Mouse (Mus musculus) neural tube, embryonic 11.5 days (tissue): ENCODE results near the gene Kap. TPM values are rescaled to one million over a fixed set of nuclear protein-coding genes. Genes with fewer than 3 reads are reported as not detected.
A peak's percentile ranks its signal among the peaks of the same experiment; 100 is the strongest.

Experiments used
- ATAC-seq: fragments of 200-750 bp; cut with Nextera tagmentation; 2 replicates; pipeline ENCODE4 v1.8.0; 2017; ENCODE audit warnings: moderate number of reproducible peaks, mild to moderate bottlenecking, moderate TSS enrichment, moderate library complexity; ENCODE audit not compliant: insufficient read depth, low FRiP score, low TSS enrichment
- DNase-seq: peaks from one replicate; pipeline ENCODE4 v3.0.0-alpha.2; 2015; ENCODE audit warnings: low spot score
- H3K27ac ChIP-seq: fragments of 300-500 bp; sonication (generic); 2 replicates; pipeline ENCODE4 v1.5.1; 2014; ENCODE audit warnings: low read depth, mild to moderate bottlenecking, low read length
- H3K27me3 ChIP-seq: fragments of 300-500 bp; sonication (generic); 2 replicates; pipeline ENCODE4 v1.6.1; 2014; ENCODE audit warnings: mild to moderate bottlenecking, low read length, mixed read lengths; ENCODE audit not compliant: control insufficient read depth, insufficient read depth
- H3K36me3 ChIP-seq: fragments of 300-500 bp; sonication (generic); 2 replicates; pipeline ENCODE4 v1.6.1; 2014; ENCODE audit warnings: mild to moderate bottlenecking, low read length, moderate library complexity, mixed read lengths; ENCODE audit not compliant: control insufficient read depth, insufficient read depth
- H3K4me1 ChIP-seq: fragments of 300-500 bp; sonication (generic); 2 replicates; pipeline ENCODE4 v1.6.1; 2014; ENCODE audit warnings: low read length, mixed read lengths; ENCODE audit not compliant: control insufficient read depth, insufficient read depth
- H3K4me2 ChIP-seq: fragments of 300-500 bp; sonication (generic); 2 replicates; pipeline ENCODE4 v1.6.1; 2014; ENCODE audit warnings: low read depth, mild to moderate bottlenecking, moderate library complexity
- H3K4me3 ChIP-seq: fragments of 300-500 bp; sonication (generic); 2 replicates; pipeline ENCODE4 v1.5.1; 2014; ENCODE audit warnings: low read depth, low read length
- H3K9ac ChIP-seq: fragments of 300-500 bp; sonication (generic); 2 replicates; pipeline ENCODE4 v1.6.1; 2014; ENCODE audit warnings: mild to moderate bottlenecking, low read length
- H3K9me3 ChIP-seq: fragments of 300-500 bp; sonication (generic); 2 replicates; pipeline ENCODE4 v1.6.1; 2016; ENCODE audit warnings: low read length; ENCODE audit not compliant: control insufficient read depth
- WGBS: fragments of 180-500 bp; shearing (Covaris S2); extraction: QIAGEN DNeasy Blood & Tissue Kit; methylation state at CpG from one replicate; pipeline ENCODE4 v1.1.7; 2014; 5-methylcytosine and 5-hydroxymethylcytosine counted together
- polyA plus RNA-seq: library from polyadenylated mRNA; unstranded; fragments of >200 nt; fragmentation: Nextera tagmentation; extraction: Ambion mirVana; gene quantifications from 2 replicates; pipeline ENCODE4 v1.2.1, GENCODE M21; 2014

Kap gene
- not detected in 2 replicates for polyA plus RNA-seq

GRCm38 (mm10) chr6:133853526-133853925 is at the start of gene Kap:
Gene Kap (minus strand): TSS chr6:133853762.
- H3K9me3 ChIP-seq: no peaks in the 10 kb centered on the region
- H3K27ac ChIP-seq: no peak within 1 kb of the TSS
- no peaks in the 10 kb centered on the region for H3K36me3 ChIP-seq
- no peak within 1 kb of the TSS for H3K9ac ChIP-seq
- no peak within 1 kb of the TSS for H3K4me3 ChIP-seq
- no peaks in the 10 kb centered on the region for H3K27me3 ChIP-seq
- DNase-seq (no peak), ATAC-seq (no peak)
- no peaks in the 10 kb centered on the region for H3K4me1 ChIP-seq
- H3K4me2 ChIP-seq: no peak within 1 kb of the TSS
- WGBS: 86% methylated on average over 1 of the region's 1 CpGs

- WGBS: 91% methylated on average over 5 of the region's 5 CpGs
- H3K27ac ChIP-seq: no peak overlapping the region
- H3K4me2 ChIP-seq: no peak overlapping the region
- ATAC-seq (no peak), DNase-seq (no peak)
- H3K9me3 ChIP-seq: no peaks in the 10 kb centered on the region
- H3K4me1 ChIP-seq: no peaks in the 10 kb centered on the region
- H3K27me3 ChIP-seq: no peaks in the 10 kb centered on the region
- H3K4me3 ChIP-seq: no peak overlapping the region
- no peaks in the 10 kb centered on the region for H3K36me3 ChIP-seq
- H3K9ac ChIP-seq: no peak overlapping the region
Measured at GRCm38 (mm10) chr6:133885871-133886415, 32.4 kb upstream of the Kap start.

- 76% methylated on average over 5 of the region's 5 CpGs for WGBS
Measured at GRCm38 (mm10) chr6:133883446-133883985, 30.0 kb upstream of the Kap start.

DNA sequence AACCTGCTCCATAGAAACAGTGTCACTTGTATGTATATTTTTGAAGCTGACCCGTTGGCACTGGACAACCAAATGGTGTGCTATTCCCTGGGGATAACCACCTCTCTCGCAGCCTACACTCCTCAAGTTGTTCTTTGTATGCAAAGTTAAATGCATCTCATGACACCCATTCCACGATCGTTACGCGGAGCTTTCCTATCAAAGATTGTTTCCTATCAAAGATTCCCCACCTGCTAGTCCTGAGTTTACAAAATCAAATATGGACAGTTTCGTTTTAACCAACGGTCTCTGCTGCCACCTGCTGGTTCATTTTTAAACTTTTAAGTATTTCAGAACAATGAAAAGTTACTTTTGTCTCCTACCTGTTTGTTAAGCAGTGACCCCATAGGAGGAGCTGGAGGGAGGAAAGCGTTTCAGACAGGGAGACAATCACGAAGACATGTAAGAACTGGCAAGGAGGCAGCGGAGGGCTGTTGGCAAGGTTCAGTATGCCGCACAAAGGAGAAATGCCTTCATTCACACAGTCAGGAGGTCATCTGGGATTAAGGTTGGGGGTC is 22.4 kb upstream of the Kap start:
- 33% methylated on average over 12 of the region's 12 CpGs for WGBS
- ATAC-seq: 0 out of 2 replicates have a peak, but pooled peaks have one; percentile 4
- Histone ChIP-seq H3K4me2 (no peak overlapping the region), H3K27me3 (no peaks in the 10 kb centered on the region), H3K4me3 (no peak overlapping the region), H3K9ac (no peak overlapping the region), H3K4me1 (no peaks in the 10 kb centered on the region), H3K36me3 (no peaks in the 10 kb centered on the region), H3K9me3 (no peaks in the 10 kb centered on the region), H3K27ac (no peak overlapping the region)
- DNase-seq: peak; percentile 58

More at GRCm38 (mm10) chr6:133883446-133883985, 30.0 kb upstream of the Kap start:
- no peak overlapping the region for H3K4me3 ChIP-seq
- ATAC-seq: no peak
- no peaks in the 10 kb centered on the region for H3K27me3 ChIP-seq
- H3K4me2 ChIP-seq: no peak overlapping the region
- H3K4me1 ChIP-seq: no peaks in the 10 kb centered on the region
- no peak for DNase-seq
- no peaks in the 10 kb centered on the region for H3K9me3 ChIP-seq
- H3K9ac ChIP-seq: no peak overlapping the region
- H3K27ac ChIP-seq: no peak overlapping the region
- H3K36me3 ChIP-seq: no peaks in the 10 kb centered on the region

GRCm38 (mm10) chr6:133872667-133873066 is 19.1 kb upstream of the Kap start:
- 57% methylated on average over 2 of the region's 2 CpGs for WGBS
- ATAC-seq (no peak), DNase-seq (no peak)
- H3K9me3 ChIP-seq: no peaks in the 10 kb centered on the region
- no peak overlapping the region for H3K4me2 ChIP-seq
- H3K27ac ChIP-seq: no peak overlapping the region
- no peaks in the 10 kb centered on the region for H3K27me3 ChIP-seq
- H3K4me3 ChIP-seq: no peak overlapping the region
- H3K36me3 ChIP-seq: no peaks in the 10 kb centered on the region
- H3K4me1 ChIP-seq: no peaks in the 10 kb centered on the region
- no peak overlapping the region for H3K9ac ChIP-seq

DNA sequence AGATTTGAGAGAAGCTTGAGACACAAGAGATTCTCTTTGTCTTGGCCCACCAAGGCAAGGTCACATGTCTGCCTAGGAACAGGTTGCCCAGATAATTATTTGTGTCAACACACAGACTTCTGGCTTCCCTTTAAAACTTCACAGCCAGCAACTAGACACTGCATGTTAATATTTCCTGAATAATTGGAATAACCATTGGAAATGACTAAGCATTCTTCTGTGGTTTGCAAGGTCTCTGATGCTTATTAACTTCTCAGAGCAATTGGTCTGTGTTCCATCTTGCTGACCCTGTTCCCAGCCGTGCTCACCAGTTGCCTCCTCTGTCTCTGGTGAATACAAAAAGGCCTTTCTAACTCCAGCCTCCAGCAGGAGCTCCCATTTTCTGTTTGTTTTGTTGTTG is 17.6 kb upstream of the Kap start:
- DNase-seq: no peak
- WGBS: 67% methylated on average over 1 of the region's 1 CpGs
- no peaks in the 10 kb centered on the region for H3K27me3 ChIP-seq

GRCm38 (mm10) chr6:133868381-133868780 is 14.8 kb upstream of the Kap start:
- H3K9ac ChIP-seq: no peak overlapping the region
- no peaks in the 10 kb centered on the region for H3K36me3 ChIP-seq
- no peak overlapping the region for H3K4me3 ChIP-seq
- H3K9me3 ChIP-seq: no peaks in the 10 kb centered on the region
- ATAC-seq (no peak), DNase-seq (no peak)
- no peaks in the 10 kb centered on the region for H3K27me3 ChIP-seq
- no peaks in the 10 kb centered on the region for H3K4me1 ChIP-seq
- no peak overlapping the region for H3K4me2 ChIP-seq
- WGBS: 79% methylated on average over 1 of the region's 1 CpGs
- H3K27ac ChIP-seq: no peak overlapping the region

More for the DNA sequence above, 17.6 kb upstream of the Kap start:
- ATAC-seq: no peak
- Histone ChIP-seq H3K4me3 (no peak overlapping the region), H3K36me3 (no peaks in the 10 kb centered on the region), H3K27ac (no peak overlapping the region), H3K9me3 (no peaks in the 10 kb centered on the region), H3K4me1 (no peaks in the 10 kb centered on the region), H3K9ac (no peak overlapping the region), H3K4me2 (no peak overlapping the region)

GRCm38 (mm10) chr6:133855871-133856270 is 2.3 kb upstream of the Kap start:
- H3K4me1 ChIP-seq: no peaks in the 10 kb centered on the region
- no peak overlapping the region for H3K4me3 ChIP-seq
- no peaks in the 10 kb centered on the region for H3K36me3 ChIP-seq
- no peak overlapping the region for H3K4me2 ChIP-seq
- no peaks in the 10 kb centered on the region for H3K9me3 ChIP-seq
- no peak for DNase-seq
- 76% methylated on average over 2 of the region's 2 CpGs for WGBS
- ATAC-seq: no peak
- no peak overlapping the region for H3K9ac ChIP-seq
- H3K27me3 ChIP-seq: no peaks in the 10 kb centered on the region
- no peak overlapping the region for H3K27ac ChIP-seq

DNA sequence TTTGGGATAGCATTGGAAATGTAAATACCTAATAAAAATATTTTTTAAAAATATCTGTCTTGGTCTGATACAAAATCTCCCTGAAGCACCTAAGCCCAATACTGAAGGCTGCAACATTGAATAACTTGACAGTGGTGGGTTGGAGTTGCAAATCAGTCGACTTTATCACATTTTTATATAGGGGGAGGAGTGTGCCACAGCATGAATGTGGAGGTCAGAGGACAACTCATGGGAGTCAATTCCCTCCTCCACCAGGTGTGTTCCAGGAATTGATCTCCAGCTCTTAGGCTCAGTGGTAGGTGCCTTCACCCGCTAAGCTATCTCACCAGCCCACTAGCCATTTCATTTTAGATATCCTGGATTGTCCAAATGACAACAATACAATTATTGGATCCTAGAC is 4.2 kb downstream of the Kap start:
- Histone ChIP-seq H3K9me3 (no peaks in the 10 kb centered on the region), H3K4me1 (no peaks in the 10 kb centered on the region)
- 75% methylated on average over 2 of the region's 2 CpGs for WGBS

More for the DNA sequence above, 4.2 kb downstream of the Kap start:
- Histone ChIP-seq H3K4me3 (no peak overlapping the region), H3K9ac (no peak overlapping the region), H3K27ac (no peak overlapping the region), H3K36me3 (no peaks in the 10 kb centered on the region), H3K27me3 (no peaks in the 10 kb centered on the region), H3K4me2 (no peak overlapping the region)
- ATAC-seq (no peak), DNase-seq (no peak)
